25 mouse cellular contexts compared by ENCODE assay signal in genomic region chrX:70006113-70006512, GRCm38 (mm10).
DNase-seq lines count a peak whose midpoint lies in the region; ATAC-seq lines count a peak whose summit lies in the region.
"Had no signal": no experiment of that assay in that cellular context is flagged by ENCODE, and none has a peak within 500 bp of the region (broad histone marks: within the 10 kb centered on the region; RNA-seq: fewer than 3 reads in every experiment).

No protein-coding gene starts in this region.

- H3K4me3 ChIP-seq in kidney, embryonic 15.5 days (replicated peaks), result no peak overlapping the region
- H3K4me3 ChIP-seq: forebrain, embryonic 10.5 days; forebrain, embryonic 13.5 days; gastrocnemius, adult 2 months; hindbrain, embryonic 12.5 days; hindbrain, embryonic 15.5 days had no signal

- no peaks in the 10 kb centered on the region for H3K36me3 ChIP-seq in kidney, embryonic 15.5 days
- H3K36me3 ChIP-seq: forebrain, embryonic 10.5 days; G1E; hindbrain, embryonic 12.5 days; hindbrain, embryonic 15.5 days had no signal

- H3K27me3 ChIP-seq in kidney, embryonic 15.5 days, result no peaks in the 10 kb centered on the region
- H3K27me3 ChIP-seq: CH12.LX; forebrain, embryonic 13.5 days; hindbrain, embryonic 12.5 days; hindbrain, embryonic 15.5 days had no signal

- intact Hi-C loops in left cerebral cortex, postnatal 10 days (cut with DNase I), result no loop called here

- peak; percentile 95 for ATAC-seq in kidney, embryonic 15.5 days (replicated peaks; ENCODE audit: low FRiP score)
- ATAC-seq: forebrain, embryonic 13.5 days; forebrain, embryonic 16.5 days; Patski had no signal

- H3K9ac ChIP-seq in kidney, embryonic 15.5 days, result no peak overlapping the region
- H3K9ac ChIP-seq: forebrain, embryonic 13.5 days; hindbrain, embryonic 12.5 days; hindbrain, embryonic 15.5 days had no signal

- no peak overlapping the region for H3K27ac ChIP-seq in kidney, embryonic 15.5 days
- H3K27ac ChIP-seq: forebrain, embryonic 10.5 days; forebrain, embryonic 13.5 days; gastrocnemius, adult 2 months; hindbrain, embryonic 12.5 days; hindbrain, embryonic 15.5 days had no signal

- DNase-seq in embryo, embryonic 10 days (ENCODE audit: low spot score), result peak; percentile 59
- DNase-seq in embryo, embryonic 11 days, result no peak
- no peak for DNase-seq in kidney, adult 11 months
- DNase-seq in 416B (ENCODE audit: low read depth), result peak; percentile 8
- peak; percentile 17 for DNase-seq in mesoderm, embryonic 11.5 days (ENCODE audit: low read depth, low spot score)
- DNase-seq in left cerebral cortex, postnatal 10 days (ENCODE audit: extremely low spot score in 1 of 2, low spot score in 2 of 2), result no peak
- DNase-seq: adrenal gland, postnatal 10 days; adrenal gland, postnatal 36 days; B cell, adult 2 months; cerebellum, adult 18-20 months; cerebellum, adult 9-10 months; cerebellum, postnatal 14 days; gastrocnemius, adult 2 months; gastrocnemius, postnatal 14 days; heart, adult 11 months had no signal

- WGBS in kidney, embryonic 15.5 days, result 14% methylated on average over 2 of the region's 2 CpGs

- no peaks in the 10 kb centered on the region for H3K4me1 ChIP-seq in kidney, embryonic 15.5 days
- H3K4me1 ChIP-seq: forebrain, embryonic 10.5 days; forebrain, embryonic 13.5 days; hindbrain, embryonic 12.5 days; hindbrain, embryonic 15.5 days had no signal

- H3K4me2 ChIP-seq in kidney, embryonic 15.5 days, result no peak overlapping the region
- H3K4me2 ChIP-seq: forebrain, embryonic 13.5 days; heart, embryonic 11.5 days; hindbrain, embryonic 12.5 days; hindbrain, embryonic 15.5 days had no signal

- no peaks in the 10 kb centered on the region for H3K9me3 ChIP-seq in kidney, embryonic 15.5 days (replicated peaks)
- H3K9me3 ChIP-seq: forebrain, embryonic 10.5 days; forebrain, embryonic 13.5 days; G1E; hindbrain, embryonic 12.5 days; hindbrain, embryonic 15.5 days had no signal

Comparison
In these comparisons a context has a peak if more than half of its experiments do, and no peak if none do; other contexts are left out.
1. DNase-seq: peak in embryo, embryonic 10 days (single experiment), 416B (single experiment) and mesoderm, embryonic 11.5 days (single experiment); none in embryo, embryonic 11 days (single experiment), kidney, adult 11 months (single experiment) and left cerebral cortex, postnatal 10 days (0 of 2).